Comparison of ENCODE assay signal across 8 mouse cellular contexts in the genomic region with DNA sequence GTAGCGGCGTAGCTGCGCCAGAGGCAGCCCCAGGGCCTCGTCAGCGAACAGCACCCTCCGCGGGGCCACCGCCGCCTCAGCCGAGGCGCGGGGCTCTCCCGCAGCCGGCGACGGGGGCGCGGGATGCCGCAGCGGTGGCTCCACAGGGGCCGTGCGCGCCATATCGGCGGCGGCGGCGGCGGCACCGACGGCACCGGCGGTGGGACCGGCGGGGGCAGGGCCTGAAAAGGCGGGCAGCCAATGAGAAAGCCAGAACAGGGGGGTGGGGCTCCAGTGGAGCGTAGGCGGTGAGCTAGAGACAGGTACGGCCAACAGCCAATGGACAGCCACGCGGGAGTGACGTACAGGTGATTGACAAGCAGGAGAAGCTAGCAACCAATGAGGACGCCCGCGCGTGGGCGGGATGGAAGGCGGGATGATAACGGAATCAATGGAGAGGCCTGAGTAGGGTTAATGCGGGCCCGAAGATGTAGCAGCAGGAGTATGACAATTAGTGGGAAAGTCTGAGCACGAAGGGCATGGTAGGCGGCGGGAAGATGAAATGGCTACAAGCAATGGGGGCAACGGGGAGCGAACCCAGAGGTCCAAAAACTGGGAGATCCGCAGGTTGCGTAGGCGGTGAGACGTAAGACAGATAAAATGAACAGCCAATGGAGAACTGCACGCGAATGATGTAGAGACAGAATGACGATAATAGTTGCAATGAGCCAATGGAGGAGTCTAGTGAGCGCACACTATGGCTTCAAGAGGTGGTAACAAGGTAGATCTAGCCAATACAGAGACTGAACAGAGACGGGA. TPM values are rescaled to one million over a fixed set of nuclear protein-coding genes. Genes with fewer than 3 reads are reported as not detected.
DNase-seq lines count a peak whose midpoint lies in the region; ATAC-seq lines count a peak whose summit lies in the region.

A gene (minus strand): TSS at position 197 of the 798 bp plus-strand sequence.

- peak; percentile 94 to 95 for DNase-seq in B cell, adult 2 months
- DNase-seq in brain, adult 2 months (ENCODE audit: low read depth, low spot score) = peak; percentile 99
- DNase-seq in heart, embryonic 10.5 days (ENCODE audit: low spot score) = peak; percentile 98
- DNase-seq in liver = peak; percentile 96
- DNase-seq in spleen, postnatal 4 days (ENCODE audit: low spot score in 2 of 2) = peak; percentile 91 to 92

- 23% methylated on average over 65 of the region's 65 CpGs for WGBS in heart, embryonic 10.5 days
- WGBS in kidney, embryonic 15.5 days = 22% methylated on average over 64 of the region's 65 CpGs

- peak within 1 kb of the TSS; percentile 73 for H3K4me2 ChIP-seq in kidney, embryonic 15.5 days

- peak within 1 kb of the TSS; percentile 67 for H3K4me3 ChIP-seq in heart, embryonic 10.5 days
- H3K4me3 ChIP-seq in kidney, embryonic 15.5 days (replicated peaks) = peak within 1 kb of the TSS; percentile 64

- no peaks in the 10 kb centered on the region for H3K36me3 ChIP-seq in heart, embryonic 10.5 days
- H3K36me3 ChIP-seq in kidney, embryonic 15.5 days = no peaks in the 10 kb centered on the region

- H3K4me1 ChIP-seq in heart, embryonic 10.5 days = peaks cover 18% of the 10 kb centered on the region
- H3K4me1 ChIP-seq in kidney, embryonic 15.5 days = peaks cover 12% of the 10 kb centered on the region; the same call in 1 of the 2 replicates

- peak; percentile 99 for ATAC-seq in erythroblast, adult 5-6 weeks (replicated peaks; ENCODE audit: low FRiP score, poor library complexity, severe bottlenecking)
- ATAC-seq in kidney, embryonic 15.5 days (replicated peaks; ENCODE audit: low FRiP score) = peak; percentile 98
- peak; percentile 98 for ATAC-seq in monocyte, adult 5-6 weeks (replicated peaks; ENCODE audit: insufficient number of reproducible peaks, low FRiP score, low TSS enrichment, poor library complexity, severe bottlenecking)

- H3K9ac ChIP-seq in kidney, embryonic 15.5 days = peak within 1 kb of the TSS; percentile 67

- H3K27ac ChIP-seq in heart, embryonic 10.5 days = peak within 1 kb of the TSS; percentile 94
- H3K27ac ChIP-seq in kidney, embryonic 15.5 days = peak within 1 kb of the TSS; percentile 83

- H3K9me3 ChIP-seq in heart, embryonic 10.5 days = no peaks in the 10 kb centered on the region
- H3K9me3 ChIP-seq in kidney, embryonic 15.5 days (replicated peaks) = no peaks in the 10 kb centered on the region

- no peaks in the 10 kb centered on the region for H3K27me3 ChIP-seq in heart, embryonic 10.5 days (ENCODE audit: insufficient read depth, poor library complexity, severe bottlenecking)
- no peaks in the 10 kb centered on the region for H3K27me3 ChIP-seq in kidney, embryonic 15.5 days

RNA-seq across cellular contexts. Expression of the gene that starts here (rescaled TPM):
- not detected in 2 replicates for total RNA-seq in erythroblast, adult 5-6 weeks (2015; ENCODE audit: low replicate concordance)
- 0.68 TPM in 1 of 2 replicates, not detected in the other for total RNA-seq in erythroblast, adult 5-6 weeks (2017; ENCODE audit: low replicate concordance)
- 2.1 and 2.5 TPM in 2 replicates for polyA plus RNA-seq in heart, embryonic 10.5 days (2016; fragmentation: Nextera tagmentation; extraction: Ambion mirVana)
- polyA plus RNA-seq in kidney, embryonic 15.5 days (2015; fragmentation: Nextera tagmentation; extraction: Ambion mirVana) = 2.0 TPM in 2 replicates
- total RNA-seq in monocyte, adult 5-6 weeks (2017) = 0.85 to 3.4 TPM in 2 of 3 replicates, not detected in the other

Comparison
In these comparisons a context has a peak if more than half of its experiments do, and no peak if none do; other contexts are left out.
1. Peak in every context shown above with its lines: DNase-seq, ATAC-seq, H3K4me3 ChIP-seq and H3K27ac ChIP-seq.
2. Peak in ATAC-seq in erythroblast, adult 5-6 weeks; RNA of the gene not detected or under 1 TPM.